Mouse (Mus musculus) limb, embryonic 15.5 days (tissue): ENCODE results near the gene Adcy1. TPM values are rescaled to one million over a fixed set of nuclear protein-coding genes. Genes with fewer than 3 reads are reported as not detected.

Experiments
- polyA plus RNA-seq: library from polyadenylated mRNA; unstranded; fragments of >200 nt; fragmentation: Nextera tagmentation; extraction: Ambion mirVana; gene quantifications from 2 replicates; pipeline ENCODE4 v1.2.1, GENCODE M21; 2015

Gene Adcy1
- polyA plus RNA-seq, 1 experiment from 2014 or later: 1.2 TPM

Other genes with a start within 250 kb of the Adcy1 start
- not detected in 2 replicates for gene Gm11983, start 225.8 kb upstream of the Adcy1 start, polyA plus RNA-seq
- not detected in 2 replicates for gene Gm11985, start 125.1 kb downstream of the Adcy1 start, polyA plus RNA-seq
- gene Igfbp1, start 134.3 kb downstream of the Adcy1 start, polyA plus RNA-seq: 0.71 and 0.81 TPM in 2 replicates
- gene Igfbp3, start 150.4 kb downstream of the Adcy1 start, polyA plus RNA-seq: 137 and 148 TPM in 2 replicates